ENCODE assay signal across 9 mouse cellular contexts in the genomic region with DNA sequence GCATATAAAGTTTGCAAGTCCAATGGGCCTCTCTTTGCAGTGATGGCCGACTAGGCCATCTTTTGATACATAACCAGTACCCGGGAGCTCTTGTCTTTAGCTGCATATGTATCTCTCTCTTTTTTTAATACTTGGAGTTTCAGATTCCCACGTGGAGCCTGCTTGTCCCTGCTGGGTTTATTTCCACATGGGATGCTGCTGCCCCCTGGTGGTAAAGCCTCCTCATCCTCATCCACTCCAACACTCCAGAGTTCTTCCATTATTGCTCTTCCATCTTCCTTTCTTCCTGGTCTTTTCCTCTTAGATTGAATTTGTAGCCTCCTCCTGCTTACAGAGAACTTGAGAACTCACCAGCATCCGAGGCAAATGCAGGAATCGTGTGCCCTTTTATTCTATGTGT. TPM values are rescaled to one million over a fixed set of nuclear protein-coding genes. Genes with fewer than 3 reads are reported as not detected.
DNase-seq lines count a peak whose midpoint lies in the region; ATAC-seq lines count a peak whose summit lies in the region.
"Had no signal": no experiment of that assay in that cellular context is flagged by ENCODE, and none has a peak within 500 bp of the region (broad histone marks: within the 10 kb centered on the region; RNA-seq: fewer than 3 reads in every experiment).

No protein-coding gene starts in this region.

- no peak overlapping the region for H3K4me2 ChIP-seq in intestine, embryonic 14.5 days (ENCODE audit: low read length)
- no peak overlapping the region for H3K4me2 ChIP-seq in intestine, embryonic 15.5 days (replicated peaks)
- H3K4me2 ChIP-seq: liver, embryonic 15.5 days had no signal

- no peak overlapping the region for H3K4me3 ChIP-seq in intestine, embryonic 14.5 days (ENCODE audit: low read depth, low read length)
- H3K4me3 ChIP-seq in intestine, embryonic 15.5 days (replicated peaks): no peak overlapping the region
- H3K4me3 ChIP-seq: liver, embryonic 15.5 days had no signal

- ATAC-seq in intestine, embryonic 14.5 days (replicated peaks; ENCODE audit: low FRiP score, low TSS enrichment, low read depth): no peak
- no peak; the same call in 1 of the 2 replicates for ATAC-seq in intestine, embryonic 15.5 days
- 0 out of 2 replicates have a peak, but pooled peaks have one; percentile 63 for ATAC-seq in megakaryocyte-erythroid progenitor cell, adult 5-6 weeks (replicated peaks; ENCODE audit: low FRiP score, low TSS enrichment, poor library complexity, severe bottlenecking)

- H3K4me1 ChIP-seq in intestine, embryonic 14.5 days (replicated peaks; ENCODE audit: control insufficient read depth, insufficient read depth, low read length): no peaks in the 10 kb centered on the region
- H3K4me1 ChIP-seq in intestine, embryonic 15.5 days (replicated peaks): no peaks in the 10 kb centered on the region
- H3K4me1 ChIP-seq: liver, embryonic 15.5 days had no signal

- peak; percentile 83 for DNase-seq in intestine, embryonic 14.5 days (ENCODE audit: low spot score)
- DNase-seq in NIH3T3 (ENCODE audit: low read depth): peak; percentile 86
- peak; percentile 86 to 90 for DNase-seq in cerebellum, postnatal 10 days
- peak; percentile 12 to 29 for DNase-seq in gastrocnemius, adult 8-10 months (ENCODE audit: low spot score in 2 of 2)
- DNase-seq in layer of hippocampus, postnatal 36 days: peak; percentile 50 to 52
- DNase-seq in urinary bladder, postnatal 14 days (ENCODE audit: low spot score): peak; percentile 63

- H3K36me3 ChIP-seq in intestine, embryonic 14.5 days (ENCODE audit: control insufficient read depth, insufficient read depth, low read length): no peaks in the 10 kb centered on the region; the same call in 1 of the 2 replicates
- H3K36me3 ChIP-seq in intestine, embryonic 15.5 days: no peaks in the 10 kb centered on the region
- H3K36me3 ChIP-seq: liver, embryonic 15.5 days had no signal

- no peak overlapping the region for H3K9ac ChIP-seq in intestine, embryonic 14.5 days (ENCODE audit: low read length)
- no peak overlapping the region for H3K9ac ChIP-seq in intestine, embryonic 15.5 days
- H3K9ac ChIP-seq: liver, embryonic 15.5 days had no signal

- no peaks in the 10 kb centered on the region for H3K9me3 ChIP-seq in intestine, embryonic 14.5 days (ENCODE audit: control insufficient read depth, low read length)
- H3K9me3 ChIP-seq in intestine, embryonic 15.5 days: no peaks in the 10 kb centered on the region
- H3K9me3 ChIP-seq: liver, embryonic 15.5 days had no signal

- WGBS in intestine, embryonic 14.5 days: 40% methylated on average over 5 of the region's 5 CpGs
- 29% methylated on average over 5 of the region's 5 CpGs for WGBS in intestine, embryonic 15.5 days

- no peaks in the 10 kb centered on the region for H3K27me3 ChIP-seq in intestine, embryonic 14.5 days (replicated peaks; ENCODE audit: control insufficient read depth, insufficient read depth, low read length)
- H3K27me3 ChIP-seq in intestine, embryonic 15.5 days (replicated peaks): no peaks in the 10 kb centered on the region
- H3K27me3 ChIP-seq: liver, embryonic 15.5 days had no signal

- no peak overlapping the region for H3K27ac ChIP-seq in intestine, embryonic 14.5 days (ENCODE audit: low read depth)
- no peak overlapping the region for H3K27ac ChIP-seq in intestine, embryonic 15.5 days
- H3K27ac ChIP-seq: liver, embryonic 15.5 days had no signal

RNA-seq across cellular contexts. Expression of gene Hhat, which starts 48.9 kb away (rescaled TPM):
- polyA plus RNA-seq in intestine, embryonic 14.5 days (2014; fragmentation: Nextera tagmentation; extraction: Ambion mirVana): 14.1 and 15.0 TPM in 2 replicates
- polyA plus RNA-seq in intestine, embryonic 15.5 days (2015; fragmentation: Nextera tagmentation; extraction: Ambion mirVana): 9.2 and 9.7 TPM in 2 replicates
- 1 to 10 TPM in 2 of 4 experiments, under 1 TPM in 2; 0.80 to 1.9 (median 1.2) TPM for total RNA-seq in gastrocnemius, adult 8-10 months (2022)
- 1 to 10 TPM in 1 of 2 experiments, under 1 TPM in 1; 0.62 to 1.3 TPM for total RNA-seq in layer of hippocampus, postnatal 36 days (2021)
- 1.8 and 8.0 TPM in 2 replicates for total RNA-seq in megakaryocyte-erythroid progenitor cell, adult 5-6 weeks (2014; fragmentation: Nextera tagmentation)
- total RNA-seq in megakaryocyte-erythroid progenitor cell, adult 5-6 weeks (2017): 0.80 and 1.1 TPM in 2 replicates

Comparison
In these comparisons a context has a peak if more than half of its experiments do, and no peak if none do; other contexts are left out.
1. DNase-seq: peak in every context shown above with its lines; median percentile 88 in cerebellum, postnatal 10 days; 86 in NIH3T3; 83 in intestine, embryonic 14.5 days; 63 in urinary bladder, postnatal 14 days; 51 in layer of hippocampus, postnatal 36 days; 20 in gastrocnemius, adult 8-10 months.